In genomic region chr7:105818483-105818882, GRCm38 (mm10) we compare ENCODE assay signal across 10 mouse cellular contexts. TPM values are rescaled to one million over a fixed set of nuclear protein-coding genes. Genes with fewer than 3 reads are reported as not detected.
A peak's percentile ranks its signal among the peaks of the same experiment; 100 is the strongest.
DNase-seq lines count a peak whose midpoint lies in the region; ATAC-seq and TF ChIP-seq lines count a peak whose summit lies in the region.
"Had no signal": no experiment of that assay in that cellular context is flagged by ENCODE, and none has a peak within 500 bp of the region (broad histone marks: within the 10 kb centered on the region; RNA-seq: fewer than 3 reads in every experiment).

No protein-coding gene starts in this region.

- no peak for ATAC-seq in heart, postnatal 0 days (ENCODE audit: insufficient read depth, low read depth)
- ATAC-seq in intestine, postnatal 0 days: no peak
- ATAC-seq: activated CD4-positive, CD25-positive, alpha-beta regulatory T cell, adult 4 months had no signal

- DNase-seq in heart, postnatal 0 days (ENCODE audit: low spot score): peak; percentile 53
- DNase-seq in heart, postnatal 10 days: no peak
- DNase-seq in thymus, postnatal 0 days (ENCODE audit: low spot score): peak; percentile 44
- DNase-seq in thymus, postnatal 4 days: no peak
- no peak for DNase-seq in testis, postnatal 10 days (ENCODE audit: low spot score)
- no peak for DNase-seq in urinary bladder, adult 18-20 months (ENCODE audit: low spot score in 2 of 2)
- DNase-seq in heart, adult 9 months (ENCODE audit: low spot score in 2 of 2): no peak
- DNase-seq: right cerebral cortex, postnatal 14 days had no signal

- 0% methylated on average over 1 of the region's 1 CpGs for WGBS in heart, postnatal 0 days
- WGBS in intestine, postnatal 0 days: 6% methylated on average over 1 of the region's 1 CpGs

- H3K4me2 ChIP-seq in heart, postnatal 0 days (ENCODE audit: low read depth, low read length): no peak overlapping the region
- no peak overlapping the region for H3K4me2 ChIP-seq in intestine, postnatal 0 days (replicated peaks; ENCODE audit: low read depth)

- H3K27me3 ChIP-seq in heart, postnatal 0 days (ENCODE audit: control insufficient read depth, insufficient read depth, low read length): no peaks in the 10 kb centered on the region
- no peaks in the 10 kb centered on the region for H3K27me3 ChIP-seq in intestine, postnatal 0 days (replicated peaks; ENCODE audit: control insufficient read depth, insufficient read depth, low read length)

- H3K9ac ChIP-seq in heart, postnatal 0 days (replicated peaks; ENCODE audit: low read depth, low read length): no peak overlapping the region
- no peak overlapping the region for H3K9ac ChIP-seq in intestine, postnatal 0 days (ENCODE audit: low read depth, low read length)

- peak; percentile 67 for TF ChIP-seq CTCF in heart, postnatal 0 days (IDR thresholded peaks at IDR 0.05; ENCODE audit: low read depth)
- TF ChIP-seq CTCF in intestine, postnatal 0 days (IDR thresholded peaks at IDR 0.05; ENCODE audit: low read depth): peak; percentile 81

- H3K9me3 ChIP-seq in heart, postnatal 0 days (replicated peaks; ENCODE audit: control insufficient read depth, low read length): 0 out of 2 replicates have a peak, but pooled peaks cover 3% of the 10 kb centered on the region
- H3K9me3 ChIP-seq in intestine, postnatal 0 days (ENCODE audit: control insufficient read depth): no peaks in the 10 kb centered on the region

- no peaks in the 10 kb centered on the region for H3K36me3 ChIP-seq in heart, postnatal 0 days (replicated peaks; ENCODE audit: control insufficient read depth, insufficient read depth, low read length)
- no peaks in the 10 kb centered on the region for H3K36me3 ChIP-seq in intestine, postnatal 0 days (ENCODE audit: control insufficient read depth, insufficient read depth)

- no peak overlapping the region for H3K27ac ChIP-seq in heart, postnatal 0 days (ENCODE audit: low read depth)
- no peak overlapping the region for H3K27ac ChIP-seq in intestine, postnatal 0 days (ENCODE audit: low read depth, low read length)

- H3K4me3 ChIP-seq in heart, postnatal 0 days (ENCODE audit: low read depth, low read length): no peak overlapping the region
- no peak overlapping the region for H3K4me3 ChIP-seq in intestine, postnatal 0 days (ENCODE audit: low read depth, low read length)

- TF ChIP-seq EP300 in heart, postnatal 0 days (IDR thresholded peaks at IDR 0.05; ENCODE audit: low read depth): no peak

- intact Hi-C loops in heart, postnatal 10 days (cut with DNase I): loop anchor here (1.0 to 10.0 kb wide), 3 partner anchors 92 to 424 kb away; no protein-coding TSS in a partner anchor

- no peaks in the 10 kb centered on the region for H3K4me1 ChIP-seq in heart, postnatal 0 days (ENCODE audit: control insufficient read depth, insufficient read depth)
- H3K4me1 ChIP-seq in intestine, postnatal 0 days (replicated peaks; ENCODE audit: control insufficient read depth, insufficient read depth, low read length): no peaks in the 10 kb centered on the region

RNA-seq across cellular contexts. Expression of gene Mrpl17, which starts 7.6 kb away (rescaled TPM):
- 18.6 and 46.1 TPM in 2 replicates for total RNA-seq in heart, postnatal 0 days (2014; rRNA removed; ENCODE audit: low replicate concordance)
- polyA plus RNA-seq in heart, postnatal 0 days (2015; fragmentation: Nextera tagmentation; extraction: Ambion mirVana): 207 and 217 TPM in 2 replicates
- 100 to 1,000 TPM in 1 of 2 experiments, 10 to 100 TPM in 1; 100.0 to 110 TPM for total RNA-seq in heart, postnatal 10 days (2021)
- polyA plus RNA-seq in thymus, postnatal 0 days (2015; fragmentation: Nextera tagmentation; extraction: Ambion mirVana): 352 and 373 TPM in 2 replicates
- 255 and 275 TPM in 2 replicates for polyA plus RNA-seq in intestine, postnatal 0 days (2015; fragmentation: Nextera tagmentation; extraction: Ambion mirVana)

RNA-seq across cellular contexts. Expression of gene Dchs1, which starts 31.0 kb away (rescaled TPM):
- total RNA-seq in heart, postnatal 0 days (2014; rRNA removed; ENCODE audit: low replicate concordance): 19.3 and 27.2 TPM in 2 replicates
- polyA plus RNA-seq in heart, postnatal 0 days (2015; fragmentation: Nextera tagmentation; extraction: Ambion mirVana): 1.9 and 2.1 TPM in 2 replicates
- total RNA-seq in heart, postnatal 10 days (2021): 10 to 100 TPM; 30.6 to 34.2 TPM
- 0.32 and 0.36 TPM in 2 replicates for polyA plus RNA-seq in thymus, postnatal 0 days (2015; fragmentation: Nextera tagmentation; extraction: Ambion mirVana)
- polyA plus RNA-seq in intestine, postnatal 0 days (2015; fragmentation: Nextera tagmentation; extraction: Ambion mirVana): 2.2 and 2.4 TPM in 2 replicates
- polyA plus RNA-seq: activated CD4-positive, CD25-positive, alpha-beta regulatory T cell, adult 4 months had no signal

Comparison
In these comparisons a context has a peak if more than half of its experiments do, and no peak if none do; other contexts are left out.
1. DNase-seq: peak in heart, postnatal 0 days (single experiment) and thymus, postnatal 0 days (single experiment); none in heart, postnatal 10 days (0 of 2), thymus, postnatal 4 days (single experiment), testis, postnatal 10 days (single experiment), urinary bladder, adult 18-20 months (0 of 2) and heart, adult 9 months (0 of 2).